Mouse (Mus musculus): ENCODE data around the gene Aym1.
"Not testable (repeated sequence)": the region's sequence is repeated elsewhere in the genome, so short reads cannot be mapped to it uniquely, and the experiment has no call there.

The Aym1 gene

GRCm38 (mm10) chr5:113357186-113357585, at the start of gene Aym1:
TSS of gene Aym1 (plus strand) at chr5:113357294.
- no peak for DNase-seq

GRCm38 (mm10) chr5:113309491-113310376, 47.4 kb upstream of the Aym1 start:
- peak; percentile 66 for DNase-seq

GRCm38 (mm10) chr5:113310377-113311003, 46.6 kb upstream of the Aym1 start, which contains the start of gene Sgsm1:
TSS of gene Sgsm1 (minus strand) at chr5:113310786.
- DNase-seq = peak; percentile 92

GRCm38 (mm10) chr5:113313998-113314397, 43.1 kb upstream of the Aym1 start:
- DNase-seq = peak; percentile 88

GRCm38 (mm10) chr5:113323784-113324638, 33.1 kb upstream of the Aym1 start:
- DNase-seq = peak; percentile 21

GRCm38 (mm10) chr5:113329463-113329862, 27.6 kb upstream of the Aym1 start:
- no peak for DNase-seq

- no peak for DNase-seq
These were observed 26.9 kb upstream of the Aym1 start for GRCm38 (mm10) chr5:113330202-113330601.

- no peak for DNase-seq
These were observed 24.9 kb upstream of the Aym1 start for GRCm38 (mm10) chr5:113332239-113332638.

- no peak for DNase-seq
These were observed 24.2 kb upstream of the Aym1 start for GRCm38 (mm10) chr5:113332899-113333298.

- no peak for DNase-seq
These were observed 22.2 kb upstream of the Aym1 start for GRCm38 (mm10) chr5:113334621-113335530.

- no peak for DNase-seq
These were observed 21.4 kb upstream of the Aym1 start for GRCm38 (mm10) chr5:113335732-113336131.

- DNase-seq = no peak
These were observed 20.8 kb upstream of the Aym1 start for GRCm38 (mm10) chr5:113336281-113336680.

GRCm38 (mm10) chr5:113344635-113345386, 12.3 kb upstream of the Aym1 start:
- no peak for DNase-seq

- DNase-seq = no peak
These were observed 11.3 kb upstream of the Aym1 start for GRCm38 (mm10) chr5:113345781-113346180.

GRCm38 (mm10) chr5:113346651-113347050, 10.4 kb upstream of the Aym1 start:
- not testable (repeated sequence) for DNase-seq

- no peak for DNase-seq
These were observed 9.5 kb upstream of the Aym1 start for GRCm38 (mm10) chr5:113347593-113347992.

GRCm38 (mm10) chr5:113348597-113348996, 8.5 kb upstream of the Aym1 start:
- DNase-seq = no peak

GRCm38 (mm10) chr5:113349226-113349625, 7.9 kb upstream of the Aym1 start:
- DNase-seq = no peak

GRCm38 (mm10) chr5:113349810-113350209, 7.3 kb upstream of the Aym1 start:
- no peak for DNase-seq

- no peak for DNase-seq
These were observed 5.3 kb upstream of the Aym1 start for GRCm38 (mm10) chr5:113351768-113352167.

GRCm38 (mm10) chr5:113352636-113353035, 4.5 kb upstream of the Aym1 start:
- no peak for DNase-seq

All from cerebellum, adult 11-12 months (tissue).